Mouse (Mus musculus) stomach, postnatal 0 days (tissue): ENCODE results near the gene Kcnab2. TPM values are rescaled to one million over a fixed set of nuclear protein-coding genes. Genes with fewer than 3 reads are reported as not detected.

Experiments used
- ATAC-seq: fragments of 200-750 bp; cut with Nextera tagmentation; 2 replicates; pipeline ENCODE4 v1.8.0; 2017; ENCODE audit not compliant: low FRiP score, low TSS enrichment
- DNase-seq: peaks from one replicate; pipeline ENCODE4 v3.0.0-alpha.2; 2016; ENCODE audit warnings: low spot score
- H3K27ac ChIP-seq: fragments of 300-500 bp; sonication (generic); replicated peaks from 2 replicates; pipeline ENCODE4 v1.5.1; 2014; ENCODE audit warnings: mild to moderate bottlenecking, control low read depth
- H3K27me3 ChIP-seq: fragments of 300-500 bp; sonication (generic); 2 replicates; pipeline ENCODE4 v1.6.1; 2014; ENCODE audit warnings: low read length; ENCODE audit not compliant: control insufficient read depth, insufficient read depth
- H3K36me3 ChIP-seq: fragments of 300-500 bp; sonication (generic); 2 replicates; pipeline ENCODE4 v1.6.1; 2014; ENCODE audit warnings: low read length, mixed read lengths; ENCODE audit not compliant: control insufficient read depth, insufficient read depth
- H3K4me1 ChIP-seq: fragments of 300-500 bp; sonication (generic); replicated peaks from 2 replicates; pipeline ENCODE4 v1.6.1; 2014; ENCODE audit warnings: antibody characterized with exemption; ENCODE audit not compliant: control insufficient read depth, insufficient read depth
- H3K4me2 ChIP-seq: fragments of 300-500 bp; sonication (generic); replicated peaks from 2 replicates; pipeline ENCODE4 v1.6.1; 2014; ENCODE audit warnings: low read depth, mild to moderate bottlenecking, control low read depth, moderate library complexity
- H3K4me3 ChIP-seq: fragments of 300-500 bp; sonication (generic); 2 replicates; pipeline ENCODE4 v1.5.1; 2014; ENCODE audit warnings: low read depth, low read length, control low read depth
- H3K9ac ChIP-seq: fragments of 300-500 bp; sonication (generic); 2 replicates; pipeline ENCODE4 v1.6.1; 2014; ENCODE audit warnings: mild to moderate bottlenecking, low read length, control low read depth, mixed read lengths
- H3K9me3 ChIP-seq: fragments of 300-500 bp; sonication (generic); 2 replicates; pipeline ENCODE4 v1.6.1; 2016; ENCODE audit warnings: low read length; ENCODE audit not compliant: control insufficient read depth
- CTCF ChIP-seq: IDR thresholded peaks from 2 replicates; pipeline ENCODE4 v1.5.1; 2016; ENCODE audit warnings: antibody characterized with exemption, low read depth, mild to moderate bottlenecking, moderate library complexity
- EP300 ChIP-seq: optimal IDR thresholded peaks from 2 replicates; pipeline ENCODE3; 2016; ENCODE audit warnings: antibody characterized with exemption
- WGBS: fragments of 180-500 bp; shearing (Covaris S2); extraction: QIAGEN DNeasy Blood & Tissue Kit; methylation state at CpG from one replicate; pipeline ENCODE4 v1.1.7; 2014; 5-methylcytosine and 5-hydroxymethylcytosine counted together
- polyA plus RNA-seq: library from polyadenylated mRNA; unstranded; fragments of >200 nt; fragmentation: Nextera tagmentation; extraction: Ambion mirVana; gene quantifications from 2 replicates; pipeline ENCODE4 v1.2.1, GENCODE M21; 2015

The Kcnab2 gene
- polyA plus RNA-seq, 1 experiment from 2014 or later = 1.2 TPM

- H3K4me3 ChIP-seq = no peak overlapping the region
- no peak overlapping the region for H3K9ac ChIP-seq
- WGBS = 74% methylated on average over 22 of the region's 22 CpGs
- no peaks in the 10 kb centered on the region for H3K27me3 ChIP-seq
- H3K4me1 ChIP-seq = no peaks in the 10 kb centered on the region
- no peaks in the 10 kb centered on the region for H3K9me3 ChIP-seq
- TF ChIP-seq CTCF (no peak), EP300 (no peak)
- no peaks in the 10 kb centered on the region for H3K36me3 ChIP-seq
- no peak for DNase-seq
- no peak overlapping the region for H3K27ac ChIP-seq
- no peak overlapping the region for H3K4me2 ChIP-seq
- ATAC-seq = no peak
Observed at GRCm38 (mm10) chr4:152447731-152448665, 29.7 kb downstream of the Kcnab2 start.

- Histone ChIP-seq H3K4me3 (no peak overlapping the region), H3K9me3 (no peaks in the 10 kb centered on the region), H3K9ac (no peak overlapping the region), H3K4me1 (no peaks in the 10 kb centered on the region), H3K4me2 (no peak overlapping the region), H3K27ac (no peak overlapping the region), H3K36me3 (no peaks in the 10 kb centered on the region), H3K27me3 (no peaks in the 10 kb centered on the region)
- DNase-seq (no peak), ATAC-seq (no peak)
- TF ChIP-seq EP300 (no peak), CTCF (no peak)
- WGBS = 74% methylated on average over 10 of the region's 10 CpGs
Observed at GRCm38 (mm10) chr4:152446178-152446577, 31.5 kb downstream of the Kcnab2 start.

DNA sequence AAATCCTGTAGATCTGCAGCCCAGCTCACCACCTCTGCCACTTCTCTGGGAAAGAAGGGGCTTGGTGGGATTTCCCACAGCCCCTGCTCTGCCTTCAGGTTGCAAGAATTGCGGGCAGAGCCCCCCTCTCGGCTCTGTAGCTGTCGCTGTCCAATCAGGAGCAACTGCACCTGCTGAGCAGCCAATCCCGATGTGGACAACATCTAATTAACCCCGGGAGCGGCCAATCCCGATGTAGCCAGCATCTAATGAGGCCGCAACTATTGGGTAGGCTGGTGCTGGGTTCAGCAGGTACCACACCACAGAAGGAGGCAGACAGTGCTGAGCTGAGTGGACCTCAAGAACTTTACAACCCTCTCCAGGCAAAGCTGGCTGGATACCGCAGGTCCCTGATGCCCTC, 36.1 kb downstream of the Kcnab2 start:
- 37% methylated on average over 9 of the region's 9 CpGs for WGBS
- H3K27ac ChIP-seq = no peak overlapping the region

DNA sequence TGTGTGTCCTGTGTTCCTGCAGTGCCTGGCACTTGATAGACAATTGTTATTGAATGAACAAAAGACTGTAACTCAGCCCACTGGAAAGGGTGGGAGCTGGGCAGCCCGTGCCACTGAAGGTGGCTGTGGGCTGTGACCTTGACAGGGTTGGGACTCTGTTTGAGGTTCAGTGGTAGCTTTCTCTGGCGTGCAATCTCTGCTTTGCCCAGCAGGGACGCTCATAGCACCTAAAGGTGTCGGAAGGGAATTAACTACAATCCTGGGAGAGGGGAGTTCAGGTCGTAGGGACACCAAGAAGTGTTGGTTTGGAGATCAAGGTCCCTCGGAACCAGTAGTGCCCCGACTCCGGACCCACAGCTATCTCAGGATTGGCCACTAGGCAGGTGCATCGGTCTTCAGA, 36.8 kb downstream of the Kcnab2 start:
- no peaks in the 10 kb centered on the region for H3K4me1 ChIP-seq
- no peak overlapping the region for H3K27ac ChIP-seq
- TF ChIP-seq EP300 (no peak), CTCF (peak; percentile 45)
- no peaks in the 10 kb centered on the region for H3K9me3 ChIP-seq
- no peak overlapping the region for H3K9ac ChIP-seq
- ATAC-seq (no peak), DNase-seq (no peak)
- no peaks in the 10 kb centered on the region for H3K36me3 ChIP-seq
- no peak overlapping the region for H3K4me3 ChIP-seq
- WGBS = 52% methylated on average over 9 of the region's 9 CpGs
- H3K27me3 ChIP-seq = no peaks in the 10 kb centered on the region
- H3K4me2 ChIP-seq = no peak overlapping the region

More for the DNA sequence above, 36.1 kb downstream of the Kcnab2 start:
- H3K36me3 ChIP-seq = no peaks in the 10 kb centered on the region
- H3K4me2 ChIP-seq = no peak overlapping the region
- DNase-seq = no peak
- H3K27me3 ChIP-seq = no peaks in the 10 kb centered on the region
- no peak for ATAC-seq
- no peak overlapping the region for H3K4me3 ChIP-seq
- no peaks in the 10 kb centered on the region for H3K9me3 ChIP-seq
- no peaks in the 10 kb centered on the region for H3K4me1 ChIP-seq
- no peak overlapping the region for H3K9ac ChIP-seq
- no peak for TF ChIP-seq EP300
- no peak for TF ChIP-seq CTCF

GRCm38 (mm10) chr4:152435255-152435654, 42.4 kb downstream of the Kcnab2 start:
- no peaks in the 10 kb centered on the region for H3K27me3 ChIP-seq
- ATAC-seq (peak; percentile 59; the same call in 1 of the 2 replicates), DNase-seq (peak; percentile 75)
- TF ChIP-seq EP300 (no peak), CTCF (peak; percentile 87)
- no peaks in the 10 kb centered on the region for H3K4me1 ChIP-seq
- WGBS = 12% methylated on average over 10 of the region's 10 CpGs
- H3K27ac ChIP-seq = no peak overlapping the region
- no peaks in the 10 kb centered on the region for H3K9me3 ChIP-seq
- no peaks in the 10 kb centered on the region for H3K36me3 ChIP-seq
- peak overlapping the region; percentile 49 for H3K4me2 ChIP-seq
- H3K4me3 ChIP-seq = peak overlapping the region; percentile 12; the same call in 1 of the 2 replicates
- H3K9ac ChIP-seq = no peak overlapping the region

- H3K4me2 ChIP-seq = peak overlapping the region; percentile 49
- ATAC-seq = peak; percentile 83
- H3K9me3 ChIP-seq = no peaks in the 10 kb centered on the region
- peak overlapping the region; percentile 12; the same call in 1 of the 2 replicates for H3K4me3 ChIP-seq
- H3K27me3 ChIP-seq = no peaks in the 10 kb centered on the region
- no peak overlapping the region for H3K27ac ChIP-seq
- H3K9ac ChIP-seq = no peak overlapping the region
- WGBS = 5% methylated on average over 9 of the region's 9 CpGs
- peak; percentile 88 for DNase-seq
- TF ChIP-seq CTCF = peak; percentile 86
- no peak for TF ChIP-seq EP300
- H3K36me3 ChIP-seq = no peaks in the 10 kb centered on the region
- no peaks in the 10 kb centered on the region for H3K4me1 ChIP-seq
Observed at GRCm38 (mm10) chr4:152434836-152435235, 42.8 kb downstream of the Kcnab2 start.
